Mouse (Mus musculus) liver, embryonic 15.5 days (tissue): ENCODE measurements around the gene Fundc2. TPM values are rescaled to one million over a fixed set of nuclear protein-coding genes. Genes with fewer than 3 reads are reported as not detected.

Experiments used
- polyA plus RNA-seq: library from polyadenylated mRNA; unstranded; fragments of >200 nt; fragmentation: Nextera tagmentation; extraction: Ambion mirVana; gene quantifications from 2 replicates; pipeline ENCODE4 v1.2.1, GENCODE M21; 2015

The Fundc2 gene
- polyA plus RNA-seq, 1 experiment from 2014 or later = 27.0 TPM

Other genes with a start within 250 kb of the Fundc2 start
- gene Smim9, start 218.6 kb upstream of the Fundc2 start, polyA plus RNA-seq = not detected in 2 replicates
- gene F8, start 216 bp downstream of the Fundc2 start, polyA plus RNA-seq = 1.6 and 2.8 TPM in 2 replicates
- gene Cmc4, start 34.2 kb downstream of the Fundc2 start, polyA plus RNA-seq = 10.2 and 12.9 TPM in 2 replicates
- 5.0 and 5.8 TPM in 2 replicates for gene Mtcp1, start 34.2 kb downstream of the Fundc2 start, polyA plus RNA-seq
- gene Brcc3, start 34.2 kb downstream of the Fundc2 start, polyA plus RNA-seq = 30.4 and 35.1 TPM in 2 replicates
- 91.2 and 113 TPM in 2 replicates for gene Vbp1, start 131.9 kb downstream of the Fundc2 start, polyA plus RNA-seq
- gene Rab39b, start 195.8 kb downstream of the Fundc2 start, polyA plus RNA-seq = 0.10 TPM in 1 of 2 replicates, not detected in the other